Mouse (Mus musculus): Measurements from ENCODE around the gene Il22ra2. TPM values are rescaled to one million over a fixed set of nuclear protein-coding genes. Genes with fewer than 3 reads are reported as not detected.
A peak's percentile ranks its signal among the peaks of the same experiment; 100 is the strongest.

Il22ra2 gene
- total RNA-seq (2021): not detected
- long read RNA-seq, experiment 1: 0 reads
- long read RNA-seq, experiment 2: 0 reads

DNA sequence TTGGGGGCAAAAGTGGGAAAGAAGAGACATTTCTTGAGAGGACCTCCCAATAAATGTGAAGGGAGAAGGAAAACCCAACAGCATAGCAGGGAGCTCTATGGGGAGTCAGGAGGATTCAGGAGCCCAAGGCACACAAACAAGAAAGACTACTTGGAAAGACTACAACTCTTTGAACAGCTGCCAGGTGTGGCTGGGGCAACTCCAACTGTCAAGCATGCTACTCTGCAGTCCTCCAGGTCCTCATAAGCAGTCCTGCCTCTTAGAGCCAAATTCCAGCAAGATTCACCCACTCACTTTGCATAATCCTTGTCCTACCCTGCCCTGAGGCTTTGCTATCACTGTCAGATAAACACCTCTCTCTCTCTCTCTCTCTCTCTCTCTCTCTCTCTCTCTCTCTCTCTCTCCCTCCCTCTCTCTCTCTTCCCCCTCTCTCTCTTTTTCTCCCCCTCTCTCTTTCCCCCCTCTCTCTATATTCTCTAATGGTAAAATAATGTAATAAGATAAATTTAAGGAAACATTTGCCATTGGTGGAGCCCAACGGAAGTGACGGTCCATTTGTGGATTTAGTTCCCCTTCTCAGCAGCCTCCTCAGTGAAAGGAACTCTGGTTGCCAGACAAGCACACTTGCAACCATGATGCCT is at the start of gene Il22ra2:
Gene Il22ra2 (plus strand): TSS at position 591 of the 641 bp plus-strand sequence.
- no peak for DNase-seq (ENCODE audit: low spot score in 2 of 2)

DNA sequence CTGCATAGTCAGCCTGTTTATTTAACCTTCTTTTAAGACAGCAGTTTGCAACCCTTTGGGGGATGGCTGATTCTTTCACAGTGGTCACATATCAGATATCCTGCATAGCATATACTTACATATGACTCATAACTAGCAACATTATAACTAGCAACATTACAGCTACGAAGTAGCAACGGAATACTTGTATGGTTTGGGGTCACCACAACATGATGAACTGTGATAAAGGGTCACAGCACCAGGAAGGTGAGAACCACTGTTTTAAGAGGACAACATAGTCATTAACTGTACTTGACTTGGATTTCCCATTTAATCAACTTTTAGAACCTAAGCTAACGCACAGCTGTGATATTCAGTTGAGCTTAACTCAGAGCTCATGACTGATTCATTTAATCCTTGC is 44.2 kb upstream of the Il22ra2 start:
- DNase-seq (ENCODE audit: low spot score in 2 of 2): no peak

DNA sequence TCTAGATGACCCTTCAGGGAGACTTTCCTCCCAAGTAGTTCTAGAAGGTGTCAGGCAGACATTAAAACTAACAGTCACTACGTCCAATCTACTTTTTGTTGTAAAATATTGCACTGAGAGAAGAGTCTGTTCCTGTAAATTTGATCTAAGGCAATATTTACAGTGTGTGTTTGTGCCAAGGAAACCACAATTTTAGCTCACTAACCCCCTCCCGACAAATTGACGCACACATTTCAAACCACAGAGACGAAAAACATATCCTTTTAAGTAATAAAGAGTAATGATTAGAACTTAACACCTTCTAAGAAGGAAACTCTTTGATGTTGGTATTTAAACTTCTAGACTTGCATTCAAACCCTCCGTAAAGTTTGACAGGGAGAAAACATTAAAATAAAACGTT is 43.8 kb upstream of the Il22ra2 start:
- DNase-seq (ENCODE audit: low spot score in 2 of 2): no peak

DNA sequence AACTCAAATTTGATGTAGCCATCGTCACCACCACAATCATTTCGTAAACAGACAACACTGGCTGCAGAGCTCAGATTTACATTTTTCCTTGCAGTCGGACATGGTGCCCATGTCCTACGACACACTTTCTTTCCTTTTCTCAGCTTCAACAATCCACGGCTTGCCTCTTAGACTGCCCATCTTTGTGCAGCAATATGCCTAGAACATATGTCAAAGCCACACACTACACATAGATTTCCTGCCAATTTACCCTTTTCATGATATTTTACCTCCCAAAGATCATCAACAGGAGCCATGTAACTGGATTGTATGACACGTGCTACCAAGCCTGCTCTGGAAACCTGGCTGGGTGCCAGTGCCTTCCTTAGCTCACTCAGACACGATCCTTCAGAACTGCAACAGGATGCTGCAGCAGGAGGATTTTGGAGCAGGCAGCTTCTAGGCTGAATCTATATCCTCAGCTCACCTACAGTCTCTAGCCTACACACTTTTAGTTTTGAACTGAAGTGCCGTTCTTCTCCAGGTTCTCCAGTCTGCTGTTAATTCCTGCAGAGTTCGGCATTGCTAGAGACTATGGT is 43.3 kb upstream of the Il22ra2 start:
- no peak for DNase-seq (ENCODE audit: low spot score in 2 of 2)

DNA sequence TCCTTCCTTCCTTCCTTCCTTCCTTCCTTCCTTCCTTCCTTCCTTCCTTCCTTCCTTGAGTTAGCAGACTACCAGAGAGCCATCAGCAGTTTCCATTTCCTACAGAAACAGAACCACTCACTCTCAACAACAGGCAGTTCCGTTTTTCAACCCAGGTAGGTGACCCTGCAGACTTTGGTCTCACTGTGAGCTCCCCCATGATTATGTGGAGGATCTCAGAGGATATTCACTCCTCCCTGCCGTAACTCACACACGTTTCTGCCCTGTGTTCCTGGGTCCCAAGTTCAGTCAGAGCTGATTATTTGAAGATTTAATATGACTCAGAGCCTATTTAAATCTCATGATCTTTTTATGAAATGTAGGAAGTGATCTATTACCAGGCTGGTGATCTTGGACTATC is 41.1 kb upstream of the Il22ra2 start:
- DNase-seq (ENCODE audit: low spot score in 2 of 2): no peak

DNA sequence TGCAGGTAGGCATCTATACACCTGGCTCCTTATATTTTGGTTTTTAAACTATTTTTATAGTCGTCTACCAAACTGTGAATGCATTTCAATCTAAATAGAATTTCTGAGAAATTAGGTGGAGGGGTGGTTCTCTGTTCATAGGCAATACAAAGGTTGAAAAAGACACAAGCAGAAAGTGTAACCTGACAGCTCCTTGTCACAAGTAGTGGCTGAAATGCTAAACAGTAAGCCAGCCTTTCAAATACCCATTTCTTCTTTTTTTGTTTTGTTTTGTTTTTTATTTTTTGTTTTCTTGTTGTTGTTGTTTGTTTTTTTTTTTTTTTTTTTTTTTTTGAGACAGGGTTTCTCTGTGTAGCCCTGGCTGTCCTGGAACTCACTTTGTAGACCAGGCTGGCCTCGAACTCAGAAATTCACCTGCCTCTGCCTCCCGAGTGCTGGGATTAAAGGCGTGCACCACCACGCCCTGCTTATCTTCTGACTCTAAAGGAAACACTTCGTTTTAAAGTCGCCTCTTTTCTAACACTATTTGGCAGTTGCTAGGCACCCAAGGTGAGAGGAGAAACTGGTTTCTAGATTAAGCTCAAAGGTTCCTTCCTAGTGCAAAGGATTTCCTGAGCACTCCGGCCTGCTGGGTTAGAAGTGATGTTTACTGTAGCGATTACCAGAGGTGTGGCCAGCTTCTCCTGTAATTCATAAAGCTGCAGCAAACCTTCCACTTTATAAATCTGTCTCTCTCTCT is 39.8 kb upstream of the Il22ra2 start:
- DNase-seq (ENCODE audit: low spot score in 2 of 2): no peak

DNA sequence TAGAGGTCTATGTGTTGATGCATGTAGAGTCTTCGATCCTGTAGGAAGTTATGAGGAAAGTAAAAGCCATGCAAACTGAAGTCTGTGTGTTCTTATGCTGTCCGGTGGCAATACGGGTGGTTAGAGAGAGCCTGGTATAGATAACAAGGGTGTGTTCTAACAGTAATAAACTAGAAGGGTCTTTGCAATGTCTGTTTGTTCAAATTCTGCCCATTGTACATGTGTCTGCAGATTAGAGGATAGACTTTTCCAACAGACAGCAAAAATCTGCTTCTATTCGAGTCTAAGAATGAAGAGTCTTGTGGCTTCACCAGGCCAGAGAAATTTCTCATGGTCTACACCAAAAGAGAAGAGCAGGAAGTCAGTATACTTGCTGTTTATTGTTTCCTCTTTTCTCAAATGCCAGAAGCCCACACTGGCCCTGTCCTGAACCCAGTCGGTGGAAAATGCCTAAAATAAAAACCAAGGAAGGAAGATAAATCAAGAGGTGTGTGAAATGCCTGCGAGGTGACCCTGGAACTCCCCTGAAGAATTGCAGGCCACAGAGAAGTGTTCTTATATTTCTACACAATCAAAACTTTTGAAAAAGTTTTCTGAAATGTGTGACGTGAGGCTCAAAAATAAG is 38.9 kb upstream of the Il22ra2 start:
- DNase-seq (ENCODE audit: low spot score in 2 of 2): no peak

DNA sequence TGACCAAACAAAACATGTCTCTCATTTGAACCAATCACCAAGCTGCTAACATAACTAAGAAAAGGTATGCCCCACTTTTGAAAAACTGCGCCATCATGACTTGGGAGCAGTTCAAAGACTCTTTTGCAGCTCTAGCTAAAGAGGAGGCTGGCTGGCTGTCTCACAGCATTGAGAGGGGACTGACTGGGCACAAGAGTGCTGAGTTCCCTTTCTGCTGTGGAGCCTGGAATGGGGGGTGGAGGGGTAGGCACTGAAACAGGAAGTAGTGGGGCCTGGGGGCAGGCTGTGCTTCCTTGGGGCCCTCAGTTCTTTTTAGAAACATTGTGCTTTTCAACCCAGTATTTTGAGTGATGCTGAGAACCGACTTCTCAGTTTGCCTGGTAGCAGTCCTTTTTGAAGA is 37.7 kb upstream of the Il22ra2 start:
- DNase-seq (ENCODE audit: low spot score in 2 of 2): no peak

DNA sequence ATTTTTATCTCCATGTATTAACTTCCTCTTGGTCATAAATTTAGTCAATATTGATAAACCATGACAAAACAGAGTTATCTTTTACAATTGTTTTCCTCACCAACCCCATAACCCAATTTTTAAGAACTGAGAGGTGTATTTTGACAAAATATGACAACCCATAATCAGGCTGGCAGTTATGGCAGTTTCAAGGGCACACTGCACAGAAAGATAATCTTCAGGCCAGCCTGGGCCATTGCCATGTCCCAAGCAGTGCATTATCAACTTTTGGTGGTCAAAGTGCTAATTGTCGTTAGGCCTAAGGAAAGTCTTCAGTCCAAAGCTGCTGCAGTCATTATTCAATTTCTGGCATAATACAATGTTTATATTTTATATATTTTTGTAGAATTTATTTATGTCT is 37.0 kb upstream of the Il22ra2 start:
- no peak for DNase-seq (ENCODE audit: low spot score in 2 of 2)

DNA sequence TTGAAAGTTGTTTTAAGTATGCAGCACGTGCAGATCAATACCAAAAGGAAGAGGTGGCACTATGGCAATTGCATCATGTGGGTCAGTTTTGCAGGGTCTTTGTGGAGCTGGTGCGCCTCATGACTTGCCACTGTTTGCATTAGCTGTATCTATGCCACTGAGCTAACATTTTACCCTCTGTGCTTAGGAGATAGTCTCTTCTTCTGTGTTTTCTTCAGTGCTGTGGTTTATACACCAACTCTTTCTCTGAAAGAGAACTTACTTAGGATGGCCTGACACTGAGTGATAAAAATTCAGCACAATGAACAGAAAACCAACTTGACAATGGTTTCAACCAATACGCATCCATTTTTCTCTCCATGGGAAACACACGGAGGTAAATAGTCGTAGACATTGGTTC is 35.9 kb upstream of the Il22ra2 start:
- DNase-seq (ENCODE audit: low spot score in 2 of 2): no peak

DNA sequence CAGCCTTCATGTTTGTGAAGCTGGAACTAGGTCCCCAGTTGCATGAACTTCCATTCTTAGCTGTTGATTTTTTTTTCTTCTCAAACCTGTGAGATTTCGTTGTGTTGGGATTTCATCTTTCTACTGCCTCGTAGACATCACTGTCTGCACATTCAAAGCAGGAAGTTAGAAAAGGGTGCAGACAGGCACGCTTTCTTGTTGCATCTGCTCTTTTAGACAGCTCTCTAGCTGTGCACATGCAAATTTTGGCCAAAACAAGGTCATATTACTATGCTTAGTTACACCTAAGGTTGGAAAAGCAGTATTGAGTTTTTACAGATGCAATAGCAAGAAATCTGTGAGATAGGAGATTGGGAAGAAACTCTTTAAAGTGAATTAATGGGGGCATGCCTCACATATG is 34.5 kb upstream of the Il22ra2 start:
- DNase-seq (ENCODE audit: low spot score in 2 of 2): no peak

DNA sequence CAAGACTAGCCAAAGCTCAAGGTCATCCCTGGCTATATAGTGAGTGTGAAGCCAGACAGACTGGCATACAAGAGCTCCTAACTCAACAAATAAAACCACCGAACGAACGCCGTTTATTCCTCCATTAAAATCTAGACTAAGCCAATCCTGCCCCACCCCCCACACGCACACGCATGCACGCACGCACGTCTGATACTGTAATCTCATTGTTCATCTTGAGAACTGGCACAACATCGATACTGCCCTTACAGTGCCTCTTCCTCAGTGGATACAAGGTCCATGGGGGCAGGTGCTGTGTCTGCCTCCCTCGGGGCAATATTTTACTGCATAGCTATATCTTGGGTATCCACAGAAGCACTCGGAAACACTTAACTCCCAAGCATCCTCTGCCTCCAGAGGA is 32.2 kb upstream of the Il22ra2 start:
- no peak for DNase-seq (ENCODE audit: low spot score in 2 of 2)

DNA sequence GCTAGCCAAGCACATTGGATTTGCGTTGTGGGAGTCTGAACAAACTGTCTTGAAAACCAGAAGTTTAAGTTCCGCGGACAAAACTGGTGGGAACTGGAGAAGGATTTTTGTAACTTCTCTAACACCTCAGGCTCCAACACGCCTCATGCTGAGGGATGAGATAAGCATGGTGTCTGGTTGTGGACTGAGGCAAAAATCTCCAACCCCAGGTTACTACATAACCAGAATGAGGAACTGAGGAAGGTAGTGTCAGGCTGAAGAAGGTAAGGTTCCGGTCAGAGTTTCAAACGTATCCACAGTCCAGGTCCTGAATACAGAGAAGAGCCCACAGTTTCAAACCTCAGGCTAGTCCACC is 30.5 kb upstream of the Il22ra2 start:
- no peak for DNase-seq (ENCODE audit: low spot score in 2 of 2)

DNA sequence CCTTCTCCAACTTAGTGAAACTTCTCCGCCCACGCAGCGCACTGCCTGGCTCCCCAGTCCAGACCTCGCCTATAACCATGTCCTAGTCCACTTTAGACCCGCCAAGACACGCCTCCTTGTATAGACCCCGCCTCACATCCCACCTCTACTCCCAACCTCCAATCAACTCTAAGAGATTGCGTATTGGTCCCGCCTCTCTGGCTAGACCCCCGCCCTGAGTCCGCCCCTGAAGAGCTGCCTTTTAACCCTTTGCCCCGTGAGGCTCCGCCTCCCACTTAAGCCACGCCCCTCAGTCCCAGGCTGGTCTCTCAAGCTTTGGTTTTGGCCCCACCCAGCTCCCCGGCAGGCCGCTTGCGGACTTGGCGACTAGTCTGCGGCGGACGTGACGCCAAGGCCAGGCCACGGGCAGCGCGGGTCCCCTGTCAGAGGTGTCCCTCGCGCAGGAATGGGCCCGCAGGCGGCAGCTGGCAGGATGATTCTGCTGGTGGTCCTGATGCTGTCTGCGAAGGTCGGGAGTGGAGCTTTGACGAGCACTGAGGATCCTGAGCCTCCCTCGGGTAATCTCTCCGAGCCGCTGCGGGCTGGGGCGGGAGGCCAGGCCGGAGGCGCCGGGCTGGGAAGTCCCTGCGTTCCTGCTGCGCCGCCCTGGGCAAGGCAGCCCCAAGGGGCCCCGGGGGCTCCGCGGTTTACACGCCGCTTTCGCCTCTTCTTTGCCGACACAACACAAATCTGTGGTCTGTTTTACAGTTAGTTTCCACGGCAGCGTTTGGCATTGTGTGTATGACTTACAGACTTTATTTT is 30.0 kb upstream of the Il22ra2 start, which contains the start of gene Ifngr1:
Gene Ifngr1 (plus strand): TSS at position 309 of the 801 bp plus-strand sequence.
- DNase-seq (ENCODE audit: low spot score in 2 of 2): peak; percentile 93 to 99

DNA sequence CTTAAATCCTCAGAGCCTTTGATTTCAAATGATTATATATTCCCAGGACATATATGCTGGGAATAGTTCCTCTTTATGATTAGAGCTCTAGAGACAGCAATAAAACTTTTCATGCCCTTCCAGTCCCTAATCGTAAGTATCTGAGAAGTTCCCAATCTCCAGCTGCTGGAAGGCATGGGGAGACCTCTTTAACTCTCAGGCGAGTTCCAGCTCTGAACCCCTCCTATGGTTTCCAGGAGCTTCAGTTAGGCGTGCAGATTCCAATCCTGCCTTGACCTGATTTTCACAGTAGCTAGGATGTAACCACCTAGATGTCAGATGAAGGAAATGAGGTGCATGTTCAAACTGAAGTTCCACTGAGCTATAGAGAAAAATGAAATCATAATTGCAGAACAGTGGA is 29.2 kb upstream of the Il22ra2 start:
- DNase-seq (ENCODE audit: low spot score in 2 of 2): no peak

DNA sequence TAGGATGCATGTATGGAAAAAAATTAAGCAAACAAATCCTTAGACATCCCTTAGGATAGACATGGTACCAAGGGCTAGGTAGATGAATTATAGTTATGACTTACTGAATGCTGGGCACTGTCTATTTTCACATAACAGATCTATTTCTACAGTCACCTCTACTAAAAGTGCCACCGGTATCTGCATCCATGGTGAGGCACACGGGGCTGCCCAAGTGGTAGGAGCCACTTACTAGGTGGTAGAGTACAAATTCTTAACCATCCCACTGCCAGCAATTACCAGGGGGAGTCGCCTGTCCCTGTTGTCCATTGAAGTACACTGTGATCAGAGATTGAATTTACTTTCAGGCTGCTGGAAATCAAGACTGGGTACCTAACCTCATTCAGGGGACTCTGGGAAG is 28.5 kb upstream of the Il22ra2 start:
- no peak for DNase-seq (ENCODE audit: low spot score in 2 of 2)

DNA sequence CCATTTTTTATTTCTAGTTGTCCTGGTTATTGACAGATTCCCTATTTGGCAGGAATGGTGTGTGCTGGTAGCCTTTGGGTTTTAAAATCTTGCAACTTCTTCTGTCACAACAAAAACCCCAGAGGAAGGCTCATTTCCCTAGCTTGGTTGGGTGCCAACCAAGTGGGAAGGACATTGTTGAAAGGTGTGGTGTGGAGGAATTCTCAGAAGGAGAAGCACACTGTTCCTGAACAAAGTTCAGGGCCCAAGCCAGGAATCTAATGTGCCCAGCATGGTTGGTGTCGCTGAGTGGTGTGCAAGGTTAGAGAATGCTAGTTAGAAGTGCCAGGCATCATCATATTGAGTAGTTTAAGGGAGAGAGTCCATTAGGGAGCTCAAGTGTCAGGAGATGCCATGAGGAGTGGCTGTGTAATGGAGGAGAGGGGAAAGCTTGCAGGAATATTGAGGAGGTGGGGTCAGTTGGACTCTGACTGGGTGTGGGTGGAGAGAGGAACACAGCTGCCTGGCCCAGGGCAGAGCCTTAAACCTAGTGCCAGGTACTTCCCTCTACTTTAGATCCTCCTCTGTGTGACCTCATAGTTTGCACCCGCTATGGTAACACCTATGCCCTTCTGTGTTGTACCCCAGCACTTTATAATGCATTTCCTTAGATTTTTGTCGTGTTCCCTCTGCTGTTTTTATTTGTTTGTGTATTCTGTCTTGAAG is 27.4 kb upstream of the Il22ra2 start:
- no peak for DNase-seq (ENCODE audit: low spot score in 2 of 2)

DNA sequence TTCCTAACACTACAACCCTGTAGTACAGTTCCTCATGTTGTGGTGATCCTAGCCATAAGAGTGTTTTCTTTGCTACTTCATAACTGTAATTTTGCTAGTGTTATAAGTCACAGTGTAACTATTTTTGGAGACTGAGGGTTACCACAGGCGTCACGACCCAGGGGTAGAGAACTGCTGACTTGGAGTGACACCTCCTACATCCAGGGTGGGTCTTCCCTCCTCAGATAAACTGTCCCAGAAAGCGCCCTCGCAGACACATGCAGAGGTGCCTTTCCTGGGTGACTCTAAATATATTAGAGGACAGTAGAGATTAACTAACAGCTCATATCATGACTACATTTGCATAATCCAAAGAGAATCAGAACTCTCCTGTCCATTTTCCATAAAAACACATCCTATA is 24.9 kb upstream of the Il22ra2 start:
- no peak for DNase-seq (ENCODE audit: low spot score in 2 of 2)

DNA sequence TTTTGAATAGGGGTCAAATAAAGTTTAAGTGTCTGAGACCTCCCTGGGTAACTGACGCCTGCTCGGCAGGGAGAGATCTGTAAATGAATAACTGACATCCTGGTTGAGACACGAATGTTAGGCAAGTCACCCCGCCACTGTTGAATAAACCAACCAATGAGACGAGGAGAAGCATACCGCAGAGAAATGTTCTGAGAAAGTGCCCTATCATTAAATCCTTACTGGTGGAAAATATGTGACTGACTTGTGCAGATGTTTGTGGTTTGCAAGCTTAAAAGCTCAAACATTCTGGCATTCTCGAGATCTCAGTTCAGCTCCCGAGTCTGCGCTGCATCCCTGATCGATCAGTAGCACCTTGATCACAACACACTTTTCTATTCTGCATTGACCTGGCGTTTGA is 23.7 kb upstream of the Il22ra2 start:
- DNase-seq (ENCODE audit: low spot score in 2 of 2): no peak

DNA sequence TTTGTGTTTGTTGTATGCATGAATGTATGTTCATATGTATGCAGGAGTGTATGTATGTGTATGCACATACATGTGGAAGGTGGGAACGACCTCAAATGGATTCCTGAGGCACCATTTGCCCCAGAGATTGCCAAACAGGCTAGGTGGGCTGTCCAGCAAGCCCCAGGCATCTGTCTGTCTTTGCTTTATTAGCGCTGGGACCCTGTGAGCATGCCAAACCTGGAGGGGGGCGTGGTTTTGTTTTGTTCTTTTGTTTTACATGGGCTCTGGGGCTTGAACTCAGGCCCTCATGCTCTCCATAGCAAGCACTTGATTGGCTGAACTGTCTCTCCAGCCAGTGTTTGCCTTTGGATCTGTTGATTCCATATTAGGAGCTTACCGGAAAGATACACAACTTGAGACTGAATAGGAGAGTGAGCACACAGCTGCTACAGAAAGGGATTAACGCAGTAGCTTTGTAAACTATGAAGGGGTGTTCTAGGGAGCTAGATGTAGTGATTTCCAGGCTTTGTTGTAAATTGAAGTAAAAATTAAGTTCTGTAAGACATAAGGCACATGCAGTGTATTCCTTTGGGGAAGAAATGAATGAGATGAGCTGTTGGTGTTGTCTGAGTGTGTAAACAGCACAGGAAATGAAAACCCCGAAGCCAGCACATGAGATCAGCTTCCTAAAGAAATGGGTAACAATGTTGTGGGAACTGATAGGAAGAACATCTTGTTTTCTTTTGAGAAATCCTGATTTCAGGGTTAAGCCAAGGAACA is 22.3 kb upstream of the Il22ra2 start:
- no peak for DNase-seq (ENCODE audit: low spot score in 2 of 2)

Measured in adrenal gland, postnatal 4 days (tissue).